Mouse (Mus musculus): ENCODE data around the gene Ipo11. TPM values are rescaled to one million over a fixed set of nuclear protein-coding genes. Genes with fewer than 3 reads are reported as not detected.

Ipo11 gene
- polyA plus RNA-seq, 1 experiment, result 25.3 TPM

DNA sequence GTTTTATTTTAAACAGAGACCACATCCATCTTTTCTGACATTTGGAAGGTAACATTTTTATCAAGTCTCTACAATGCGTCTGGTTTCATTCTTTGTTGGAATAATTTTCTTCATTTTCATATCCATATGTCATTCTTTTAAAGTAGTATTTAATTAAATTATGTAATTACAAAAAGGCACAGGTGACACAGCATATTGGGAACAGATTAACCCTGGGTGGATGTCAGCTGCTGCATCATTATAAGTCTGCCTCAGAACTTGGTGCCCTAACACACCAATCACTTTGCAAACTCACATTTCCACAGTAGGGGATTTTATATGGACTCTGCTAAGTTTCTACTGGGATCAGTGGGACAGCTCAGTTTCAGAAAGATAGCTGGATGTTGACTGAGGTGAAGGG, 184.8 kb downstream of the Ipo11 start:
- no peaks in the 10 kb centered on the region; the same call in 1 of the 2 replicates for H3K4me1 ChIP-seq (ENCODE audit: control insufficient read depth, insufficient read depth, low read length)
- H3K4me3 ChIP-seq (ENCODE audit: insufficient read depth, low read length), result no peak overlapping the region
- no peak overlapping the region for H3K27ac ChIP-seq (ENCODE audit: insufficient read depth, low read depth, low read length)
- TF ChIP-seq POLR2A (IDR thresholded peaks at IDR 0.05; ENCODE audit: borderline replicate concordance, low read depth, low read length) (no peak), CTCF (IDR thresholded peaks at IDR 0.05; ENCODE audit: low read depth, low read length) (no peak)

GRCm38 (mm10) chr13:106746823-106747222, 189.9 kb downstream of the Ipo11 start:
- Histone ChIP-seq H3K4me3 (ENCODE audit: insufficient read depth, low read length) (no peak overlapping the region), H3K27ac (ENCODE audit: insufficient read depth, low read depth, low read length) (no peak overlapping the region), H3K4me1 (ENCODE audit: control insufficient read depth, insufficient read depth, low read length) (no peaks in the 10 kb centered on the region; the same call in 1 of the 2 replicates)
- TF ChIP-seq POLR2A (IDR thresholded peaks at IDR 0.05; ENCODE audit: borderline replicate concordance, low read depth, low read length), result no peak
- TF ChIP-seq CTCF (IDR thresholded peaks at IDR 0.05; ENCODE audit: low read depth, low read length), result no peak

- no peaks in the 10 kb centered on the region; the same call in 1 of the 2 replicates for H3K4me1 ChIP-seq (ENCODE audit: control insufficient read depth, insufficient read depth, low read length)
- TF ChIP-seq POLR2A (IDR thresholded peaks at IDR 0.05; ENCODE audit: borderline replicate concordance, low read depth, low read length) (no peak), CTCF (IDR thresholded peaks at IDR 0.05; ENCODE audit: low read depth, low read length) (no peak)
- H3K27ac ChIP-seq (ENCODE audit: insufficient read depth, low read depth, low read length), result no peak overlapping the region
- H3K4me3 ChIP-seq (ENCODE audit: insufficient read depth, low read length), result no peak overlapping the region
These were observed 191.6 kb downstream of the Ipo11 start for GRCm38 (mm10) chr13:106745201-106745600.

Other genes with a start within 250 kb of the Ipo11 start
- gene Dimt1, start 10.2 kb upstream of the Ipo11 start, polyA plus RNA-seq (2012; ENCODE audit: insufficient read depth, insufficient read length, missing spikeins), result 9.3 and 9.4 TPM in 2 replicates
- 49.3 and 52.1 TPM in 2 replicates for gene Kif2a, start 85.2 kb upstream of the Ipo11 start, polyA plus RNA-seq (2012; ENCODE audit: insufficient read depth, insufficient read length, missing spikeins)

Measured in bone marrow macrophage, adult 2 months (primary cell).